Mouse (Mus musculus): ENCODE results near the gene Olfr145. TPM values are rescaled to one million over a fixed set of nuclear protein-coding genes. Genes with fewer than 3 reads are reported as not detected.
A peak's percentile ranks its signal among the peaks of the same experiment; 100 is the strongest.

Olfr145 gene
- not detected for total RNA-seq (2021)

- DNase-seq, result no peak
- intact Hi-C loops (cut with DNase I), result no loop called here
These were observed at the start of gene Olfr145 for GRCm38 (mm10) chr9:37896661-37897060. Olfr145 (plus strand) TSS chr9:37896724.

GRCm38 (mm10) chr9:37849267-37849666 lies 47.3 kb upstream of the Olfr145 start:
- DNase-seq, result no peak
- intact Hi-C loops (cut with DNase I), result no loop called here

GRCm38 (mm10) chr9:37853969-37854368 lies 42.6 kb upstream of the Olfr145 start, which contains the start of gene Olfr877:
Olfr877 (plus strand) TSS chr9:37854269.
- no peak for DNase-seq
- intact Hi-C loops (cut with DNase I), result loop anchor here (1.0 kb wide), 1 partner anchor 37 kb away; no protein-coding TSS in a partner anchor

GRCm38 (mm10) chr9:37863325-37863724 lies 33.2 kb upstream of the Olfr145 start:
- DNase-seq, result no peak
- intact Hi-C loops (cut with DNase I), result no loop called here

GRCm38 (mm10) chr9:37870246-37870645 lies 26.3 kb upstream of the Olfr145 start:
- DNase-seq, result no peak
- intact Hi-C loops (cut with DNase I), result no loop called here

GRCm38 (mm10) chr9:37871097-37871496 lies 25.4 kb upstream of the Olfr145 start:
- intact Hi-C loops (cut with DNase I), result no loop called here

GRCm38 (mm10) chr9:37871536-37871935 lies 25.0 kb upstream of the Olfr145 start:
- no peak for DNase-seq
- intact Hi-C loops (cut with DNase I), result no loop called here

More at GRCm38 (mm10) chr9:37871097-37871496, 25.4 kb upstream of the Olfr145 start:
- no peak for DNase-seq

GRCm38 (mm10) chr9:37890960-37891359 lies 5.6 kb upstream of the Olfr145 start:
- no peak for DNase-seq
- intact Hi-C loops (cut with DNase I), result loop anchor here (1.0 kb wide), 1 partner anchor 37 kb away; the partner anchor contains the start of gene Olfr877

- no peak for DNase-seq
- intact Hi-C loops (cut with DNase I), result no loop called here
These were observed 9.0 kb downstream of the Olfr145 start for GRCm38 (mm10) chr9:37905555-37905954.

- no peak for DNase-seq
- intact Hi-C loops (cut with DNase I), result no loop called here
These were observed 21.0 kb downstream of the Olfr145 start, which contains the start of gene Olfr878 for GRCm38 (mm10) chr9:37917540-37917939. Olfr878 (plus strand) TSS chr9:37917840.

GRCm38 (mm10) chr9:37918018-37918417 lies 21.5 kb downstream of the Olfr145 start:
- intact Hi-C loops (cut with DNase I), result no loop called here
- DNase-seq, result no peak

- DNase-seq, result no peak
- intact Hi-C loops (cut with DNase I), result no loop called here
These were observed 27.7 kb downstream of the Olfr145 start for GRCm38 (mm10) chr9:37924194-37924593.

GRCm38 (mm10) chr9:37925445-37925844 lies 28.9 kb downstream of the Olfr145 start:
- DNase-seq, result no peak
- intact Hi-C loops (cut with DNase I), result no loop called here

- intact Hi-C loops (cut with DNase I), result no loop called here
- no peak for DNase-seq
These were observed 29.8 kb downstream of the Olfr145 start for GRCm38 (mm10) chr9:37926019-37927013.

GRCm38 (mm10) chr9:37932519-37932918 lies 36.0 kb downstream of the Olfr145 start:
- intact Hi-C loops (cut with DNase I), result loop anchor here (10.0 kb wide), 3 partner anchors 378 to 498 kb away; partner anchors contain the start of genes Nrgn, Robo3 and Siae
- DNase-seq, result peak; percentile 41

- DNase-seq, result no peak
- intact Hi-C loops (cut with DNase I), result loop anchor here (10.0 kb wide), 3 partner anchors 379 to 499 kb away; partner anchors contain the start of genes Nrgn, Robo3 and Siae
These were observed 37.6 kb downstream of the Olfr145 start for GRCm38 (mm10) chr9:37934146-37934545.

- DNase-seq, result no peak
- intact Hi-C loops (cut with DNase I), result no loop called here
These were observed 44.6 kb downstream of the Olfr145 start for GRCm38 (mm10) chr9:37941167-37941566.

Other genes starting within 250 kb of the Olfr145 start
- 10 to 100 TPM; 57.0 to 60.5 TPM for gene Tbrg1, start 239.4 kb upstream of the Olfr145 start, total RNA-seq (2021)
- not detected for gene Panx3, start 227.5 kb upstream of the Olfr145 start, total RNA-seq (2021)
- gene Olfr160, start 180.5 kb upstream of the Olfr145 start, total RNA-seq (2021), result not detected
- gene Olfr874, start 151.6 kb upstream of the Olfr145 start, total RNA-seq (2021), result not detected
- gene Olfr875, start 124.9 kb upstream of the Olfr145 start, total RNA-seq (2021), result not detected
- not detected for gene Olfr876, start 93.7 kb upstream of the Olfr145 start, total RNA-seq (2021)
- gene Olfr877, start 42.5 kb upstream of the Olfr145 start, total RNA-seq (2021), result not detected
- not detected for gene Olfr878, start 21.1 kb downstream of the Olfr145 start, total RNA-seq (2021)
- gene Olfr881, start 95.1 kb downstream of the Olfr145 start, total RNA-seq (2021), result not detected
- gene Olfr883, start 129.1 kb downstream of the Olfr145 start, total RNA-seq (2021), result not detected
- gene Olfr884, start 149.8 kb downstream of the Olfr145 start, total RNA-seq (2021), result not detected
- gene Olfr885, start 164.6 kb downstream of the Olfr145 start, total RNA-seq (2021), result not detected
- gene Olfr887, start 187.3 kb downstream of the Olfr145 start, total RNA-seq (2021), result not detected
- gene Olfr888, start 211.4 kb downstream of the Olfr145 start, total RNA-seq (2021), result not detected
- gene Olfr889, start 218.5 kb downstream of the Olfr145 start, total RNA-seq (2021), result not detected
- gene Olfr890, start 245.8 kb downstream of the Olfr145 start, total RNA-seq (2021), result not detected

All from left cerebral cortex, postnatal 4 days (tissue).